Mouse (Mus musculus) E14TG2a.4 (cell line): Measurements from ENCODE around the gene 4930435E12Rik.

Source experiments
- H3K27me3 ChIP-seq: 2 replicates; pipeline ENCODE4 v1.6.1; 2014; ENCODE audit warnings: low read length, control low read depth; ENCODE audit not compliant: insufficient read depth
- H3K36me3 ChIP-seq: 2 replicates; pipeline ENCODE4 v1.6.1; 2014; ENCODE audit warnings: low read length, control low read depth; ENCODE audit not compliant: insufficient read depth
- H3K4me1 ChIP-seq: replicated peaks from 2 replicates; pipeline ENCODE4 v1.6.1; 2014; ENCODE audit warnings: low read depth, low read length, control low read depth
- H3K4me3 ChIP-seq: replicated peaks from 2 replicates; pipeline ENCODE4 v1.5.1; 2014; ENCODE audit warnings: mild to moderate bottlenecking, low read length
- H3K9me3 ChIP-seq: 2 replicates; pipeline ENCODE4 v1.6.1; 2014; ENCODE audit warnings: low read length, control low read depth
- CTCF ChIP-seq: conservative IDR thresholded peaks from 2 replicates; pipeline ENCODE4 v1.5.1; 2014; ENCODE audit warnings: low read length
- NANOG ChIP-seq: IDR thresholded peaks from 2 replicates; pipeline ENCODE4 v1.6.1; 2014; ENCODE audit warnings: borderline replicate concordance, low read length, mixed read lengths
- POU5F1 ChIP-seq: IDR thresholded peaks from 2 replicates; pipeline ENCODE4 v1.6.1; 2014; ENCODE audit warnings: low read length, borderline replicate concordance

4930435E12Rik gene

DNA sequence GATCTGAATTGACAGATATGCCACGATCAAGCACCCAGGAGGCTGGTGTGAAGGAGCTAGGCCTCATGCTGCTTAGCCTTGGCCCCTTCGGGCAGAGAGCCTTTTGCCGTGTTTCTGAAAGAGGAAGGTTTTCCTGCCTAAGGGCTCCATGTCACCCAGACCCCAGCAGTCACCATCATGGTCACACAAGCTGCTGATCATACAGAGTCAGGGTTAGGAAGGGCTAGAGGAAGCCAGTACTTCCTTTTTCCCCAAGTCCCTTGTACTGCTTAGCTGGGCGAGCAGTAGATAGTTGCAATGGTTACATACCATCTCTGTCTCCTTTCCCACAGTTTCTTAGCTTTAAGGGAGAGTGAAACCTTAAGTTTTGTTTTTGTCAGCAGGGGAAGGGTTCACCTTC lies 65.0 kb downstream of the 4930435E12Rik start:
- Histone ChIP-seq H3K9me3 (no peaks in the 10 kb centered on the region), H3K27me3 (no peaks in the 10 kb centered on the region; the same call in 1 of the 2 replicates), H3K36me3 (no peaks in the 10 kb centered on the region), H3K4me1 (peaks cover 1% of the 10 kb centered on the region), H3K4me3 (no peak overlapping the region)
- TF ChIP-seq CTCF (no peak), POU5F1 (no peak), NANOG (no peak)

DNA sequence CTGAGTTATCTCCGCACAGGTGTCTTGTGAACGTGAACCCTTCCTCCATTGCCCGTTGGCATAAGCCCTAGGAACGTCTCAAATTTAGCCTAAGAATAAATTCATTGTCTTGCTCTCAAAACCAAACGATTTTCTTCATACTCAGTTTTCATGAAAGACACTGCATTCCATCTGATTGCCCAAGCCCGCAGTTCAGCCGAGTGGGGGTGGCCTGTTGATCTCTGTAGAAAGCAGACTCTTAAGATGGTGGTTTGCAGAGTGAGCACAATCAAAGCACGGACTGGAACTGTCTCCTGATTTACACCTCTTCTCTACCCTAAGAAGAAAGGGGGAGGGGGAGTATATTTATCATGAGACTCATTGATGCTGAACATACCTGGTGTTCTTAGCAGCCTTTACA lies 66.1 kb downstream of the 4930435E12Rik start:
- no peaks in the 10 kb centered on the region; the same call in 1 of the 2 replicates for H3K27me3 ChIP-seq
- TF ChIP-seq NANOG: no peak
- no peak for TF ChIP-seq POU5F1
- no peak for TF ChIP-seq CTCF
- peaks cover 4% of the 10 kb centered on the region for H3K4me1 ChIP-seq
- no peak overlapping the region for H3K4me3 ChIP-seq
- H3K36me3 ChIP-seq: no peaks in the 10 kb centered on the region
- no peaks in the 10 kb centered on the region for H3K9me3 ChIP-seq
